In the genomic region with DNA sequence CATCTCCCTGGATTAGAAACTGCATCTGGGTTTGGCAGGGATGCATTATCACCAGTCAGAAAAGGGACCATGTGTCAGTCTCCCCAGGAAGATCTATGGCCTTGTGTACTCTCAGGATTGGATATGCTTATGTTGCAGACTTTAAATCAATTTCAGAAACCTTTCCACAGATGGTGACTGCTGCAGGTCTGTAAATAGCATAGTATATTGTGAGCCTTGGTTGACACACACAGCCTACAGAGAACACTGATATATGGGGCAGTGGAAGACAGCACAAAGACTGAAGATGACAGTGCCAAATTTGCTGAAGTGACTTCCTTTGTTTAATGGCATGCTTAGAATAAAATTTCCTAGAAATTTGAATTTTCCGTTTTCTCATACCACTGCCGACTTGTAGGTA, we compare ENCODE assay signal across 24 mouse cellular contexts.
DNase-seq lines count a peak whose midpoint lies in the region; ATAC-seq and TF ChIP-seq lines count a peak whose summit lies in the region.
"Had no signal": no experiment of that assay in that cellular context is flagged by ENCODE, and none has a peak within 500 bp of the region (broad histone marks: within the 10 kb centered on the region; RNA-seq: fewer than 3 reads in every experiment).

No protein-coding gene starts in this region.

- no peaks in the 10 kb centered on the region for H3K9me3 ChIP-seq in hindbrain, embryonic 14.5 days (ENCODE audit: control insufficient read depth, low read length)
- no peaks in the 10 kb centered on the region for H3K9me3 ChIP-seq in hindbrain, postnatal 0 days (ENCODE audit: low read length)
- H3K9me3 ChIP-seq in hindbrain, embryonic 16.5 days (ENCODE audit: control insufficient read depth, low read length), result no peaks in the 10 kb centered on the region
- no peaks in the 10 kb centered on the region for H3K9me3 ChIP-seq in hindbrain, embryonic 11.5 days (ENCODE audit: control insufficient read depth, low read length)
- H3K9me3 ChIP-seq in neural tube, embryonic 14.5 days (ENCODE audit: control insufficient read depth, low read length), result no peaks in the 10 kb centered on the region
- H3K9me3 ChIP-seq in midbrain, embryonic 16.5 days (replicated peaks; ENCODE audit: control insufficient read depth, low read length, poor library complexity, severe bottlenecking), result no peaks in the 10 kb centered on the region
- H3K9me3 ChIP-seq: embryonic facial prominence, embryonic 13.5 days; embryonic facial prominence, embryonic 15.5 days; forebrain, embryonic 10.5 days; forebrain, embryonic 12.5 days had no signal

- no peak for TF ChIP-seq CTCF in hindbrain, postnatal 0 days (IDR thresholded peaks at IDR 0.05; ENCODE audit: low read depth)

- H3K4me3 ChIP-seq in hindbrain, embryonic 14.5 days (replicated peaks; ENCODE audit: low read length), result no peak overlapping the region
- H3K4me3 ChIP-seq in hindbrain, postnatal 0 days (ENCODE audit: low read length), result no peak overlapping the region
- no peak overlapping the region for H3K4me3 ChIP-seq in hindbrain, embryonic 16.5 days (ENCODE audit: low read length)
- no peak overlapping the region for H3K4me3 ChIP-seq in hindbrain, embryonic 11.5 days (ENCODE audit: low read depth, low read length)
- H3K4me3 ChIP-seq in neural tube, embryonic 14.5 days (ENCODE audit: low read depth, low read length), result no peak overlapping the region
- no peak overlapping the region for H3K4me3 ChIP-seq in midbrain, embryonic 16.5 days (ENCODE audit: low read depth, low read length)
- H3K4me3 ChIP-seq: embryonic facial prominence, embryonic 13.5 days; embryonic facial prominence, embryonic 15.5 days; erythroblast, embryonic 14.5 days; forebrain, embryonic 10.5 days; forebrain, embryonic 12.5 days had no signal

- H3K27me3 ChIP-seq in hindbrain, embryonic 14.5 days (ENCODE audit: control insufficient read depth, insufficient read depth, low read length), result no peaks in the 10 kb centered on the region
- H3K27me3 ChIP-seq in hindbrain, postnatal 0 days (ENCODE audit: insufficient read depth, low read length), result no peaks in the 10 kb centered on the region
- no peaks in the 10 kb centered on the region for H3K27me3 ChIP-seq in hindbrain, embryonic 16.5 days (replicated peaks; ENCODE audit: control insufficient read depth, insufficient read depth, low read length)
- H3K27me3 ChIP-seq in hindbrain, embryonic 11.5 days (ENCODE audit: control insufficient read depth, insufficient read depth, low read length), result no peaks in the 10 kb centered on the region
- no peaks in the 10 kb centered on the region for H3K27me3 ChIP-seq in neural tube, embryonic 14.5 days (ENCODE audit: control insufficient read depth, insufficient read depth, low read length)
- H3K27me3 ChIP-seq in midbrain, embryonic 16.5 days (ENCODE audit: control insufficient read depth, insufficient read depth, low read depth, low read length), result no peaks in the 10 kb centered on the region
- H3K27me3 ChIP-seq: embryonic facial prominence, embryonic 13.5 days; embryonic facial prominence, embryonic 15.5 days had no signal

- H3K4me1 ChIP-seq in hindbrain, embryonic 14.5 days (replicated peaks; ENCODE audit: control insufficient read depth, insufficient read depth, low read length), result no peaks in the 10 kb centered on the region
- H3K4me1 ChIP-seq in hindbrain, postnatal 0 days (ENCODE audit: insufficient read depth, low read length), result no peaks in the 10 kb centered on the region
- no peaks in the 10 kb centered on the region for H3K4me1 ChIP-seq in hindbrain, embryonic 16.5 days (ENCODE audit: control insufficient read depth, insufficient read depth, low read depth, low read length)
- H3K4me1 ChIP-seq in hindbrain, embryonic 11.5 days (replicated peaks; ENCODE audit: control insufficient read depth, insufficient read depth, low read length), result no peaks in the 10 kb centered on the region
- no peaks in the 10 kb centered on the region for H3K4me1 ChIP-seq in neural tube, embryonic 14.5 days (ENCODE audit: control insufficient read depth, insufficient read depth, low read length)
- no peaks in the 10 kb centered on the region for H3K4me1 ChIP-seq in midbrain, embryonic 16.5 days (ENCODE audit: control insufficient read depth, insufficient read depth, low read length)
- H3K4me1 ChIP-seq: embryonic facial prominence, embryonic 13.5 days; embryonic facial prominence, embryonic 15.5 days had no signal

- 94% methylated on average over 2 of the region's 2 CpGs for WGBS in hindbrain, embryonic 14.5 days
- 91% methylated on average over 2 of the region's 2 CpGs for WGBS in hindbrain, postnatal 0 days
- 90% methylated on average over 2 of the region's 2 CpGs for WGBS in hindbrain, embryonic 16.5 days
- 95% methylated on average over 2 of the region's 2 CpGs for WGBS in hindbrain, embryonic 11.5 days
- WGBS in neural tube, embryonic 14.5 days, result 81% methylated on average over 2 of the region's 2 CpGs
- WGBS in midbrain, embryonic 16.5 days, result 93% methylated on average over 2 of the region's 2 CpGs

- no peak for DNase-seq in hindbrain, embryonic 14.5 days (ENCODE audit: low spot score)
- no peak for DNase-seq in hindbrain, postnatal 0 days (ENCODE audit: low spot score)
- DNase-seq in hindbrain, embryonic 11.5 days (ENCODE audit: low spot score), result no peak
- peak; percentile 17 for DNase-seq in mesoderm, embryonic 11.5 days (ENCODE audit: low read depth, low spot score)
- DNase-seq in right cerebral cortex, postnatal 36 days (ENCODE audit: low spot score in 2 of 2), result no peak
- DNase-seq: adrenal gland, adult 2 months; adrenal gland, postnatal 10 days; adrenal gland, postnatal 25 days; cerebellum, adult 11 months; cerebellum, adult 18-20 months; cerebellum, adult 8-10 months; cerebellum, adult 9-11 months; cerebellum, postnatal 14 days; cerebellum, postnatal 36 days; embryo, embryonic 11 days had no signal

- peak; percentile 40; the same call in 1 of the 2 replicates for ATAC-seq in hindbrain, embryonic 14.5 days (ENCODE audit: low FRiP score)
- no peak for ATAC-seq in hindbrain, postnatal 0 days
- 0 out of 2 replicates have a peak, but pooled peaks have one; percentile 37 for ATAC-seq in hindbrain, embryonic 16.5 days
- ATAC-seq in hindbrain, embryonic 11.5 days (ENCODE audit: low FRiP score), result no peak
- ATAC-seq in neural tube, embryonic 14.5 days (ENCODE audit: low read depth), result peak; percentile 54; the same call in 1 of the 2 replicates
- no peak for ATAC-seq in midbrain, embryonic 16.5 days
- ATAC-seq: forebrain, embryonic 14.5 days had no signal

- H3K36me3 ChIP-seq in hindbrain, embryonic 14.5 days (replicated peaks; ENCODE audit: control insufficient read depth, insufficient read depth), result no peaks in the 10 kb centered on the region
- H3K36me3 ChIP-seq in hindbrain, postnatal 0 days (ENCODE audit: insufficient read depth, low read length), result no peaks in the 10 kb centered on the region
- H3K36me3 ChIP-seq in hindbrain, embryonic 16.5 days (ENCODE audit: control insufficient read depth, insufficient read depth, low read length), result no peaks in the 10 kb centered on the region
- no peaks in the 10 kb centered on the region for H3K36me3 ChIP-seq in hindbrain, embryonic 11.5 days (ENCODE audit: control insufficient read depth, insufficient read depth, low read length)
- H3K36me3 ChIP-seq in neural tube, embryonic 14.5 days (ENCODE audit: control insufficient read depth, insufficient read depth, low read length), result no peaks in the 10 kb centered on the region
- no peaks in the 10 kb centered on the region for H3K36me3 ChIP-seq in midbrain, embryonic 16.5 days (ENCODE audit: control insufficient read depth, insufficient read depth, low read length)
- H3K36me3 ChIP-seq: embryonic facial prominence, embryonic 13.5 days; embryonic facial prominence, embryonic 15.5 days; forebrain, embryonic 10.5 days; forebrain, embryonic 12.5 days had no signal

- no peak overlapping the region for H3K9ac ChIP-seq in hindbrain, embryonic 14.5 days
- no peak overlapping the region for H3K9ac ChIP-seq in hindbrain, postnatal 0 days (replicated peaks; ENCODE audit: low read length)
- no peak overlapping the region for H3K9ac ChIP-seq in hindbrain, embryonic 16.5 days (ENCODE audit: low read depth, low read length)
- no peak overlapping the region for H3K9ac ChIP-seq in hindbrain, embryonic 11.5 days (ENCODE audit: low read depth, low read length)
- H3K9ac ChIP-seq in neural tube, embryonic 14.5 days (replicated peaks; ENCODE audit: low read depth, low read length), result no peak overlapping the region
- no peak overlapping the region for H3K9ac ChIP-seq in midbrain, embryonic 16.5 days (ENCODE audit: low read depth, low read length)
- H3K9ac ChIP-seq: embryonic facial prominence, embryonic 13.5 days; embryonic facial prominence, embryonic 15.5 days; forebrain, embryonic 12.5 days had no signal

- no peak overlapping the region for H3K27ac ChIP-seq in hindbrain, embryonic 14.5 days
- no peak overlapping the region for H3K27ac ChIP-seq in hindbrain, postnatal 0 days
- no peak overlapping the region for H3K27ac ChIP-seq in hindbrain, embryonic 16.5 days (ENCODE audit: low read depth, low read length)
- no peak overlapping the region for H3K27ac ChIP-seq in hindbrain, embryonic 11.5 days (ENCODE audit: low read depth, low read length)
- H3K27ac ChIP-seq in neural tube, embryonic 14.5 days (ENCODE audit: low read depth, low read length), result no peak overlapping the region
- no peak overlapping the region for H3K27ac ChIP-seq in midbrain, embryonic 16.5 days (ENCODE audit: low read length)
- H3K27ac ChIP-seq: embryonic facial prominence, embryonic 13.5 days; embryonic facial prominence, embryonic 15.5 days; forebrain, embryonic 10.5 days; forebrain, embryonic 12.5 days had no signal

- no peak overlapping the region for H3K4me2 ChIP-seq in hindbrain, embryonic 14.5 days (replicated peaks)
- no peak overlapping the region for H3K4me2 ChIP-seq in hindbrain, postnatal 0 days (ENCODE audit: low read depth, low read length)
- no peak overlapping the region for H3K4me2 ChIP-seq in hindbrain, embryonic 16.5 days (ENCODE audit: low read length)
- no peak overlapping the region for H3K4me2 ChIP-seq in hindbrain, embryonic 11.5 days (replicated peaks; ENCODE audit: low read depth, low read length)
- H3K4me2 ChIP-seq in neural tube, embryonic 14.5 days (ENCODE audit: low read depth, low read length), result no peak overlapping the region
- no peak overlapping the region for H3K4me2 ChIP-seq in midbrain, embryonic 16.5 days (ENCODE audit: low read length)
- H3K4me2 ChIP-seq: embryonic facial prominence, embryonic 13.5 days; embryonic facial prominence, embryonic 15.5 days; forebrain, embryonic 12.5 days had no signal

Comparison
In these comparisons a context has a peak if more than half of its experiments do, and no peak if none do; other contexts are left out.
1. ATAC-seq: peak in hindbrain, embryonic 14.5 days (single experiment), hindbrain, embryonic 16.5 days (single experiment) and neural tube, embryonic 14.5 days (single experiment); none in hindbrain, postnatal 0 days (single experiment), hindbrain, embryonic 11.5 days (single experiment) and midbrain, embryonic 16.5 days (single experiment).